Mouse (Mus musculus): Measurements from ENCODE around the gene Igf1r. TPM values are rescaled to one million over a fixed set of nuclear protein-coding genes. Genes with fewer than 3 reads are reported as not detected.

Gene Igf1r
- polyA plus RNA-seq, 1 experiment from 2014 or later = 25.2 TPM

GRCm38 (mm10) chr7:68093817-68094216, 141.2 kb downstream of the Igf1r start:
- WGBS = 81% methylated on average over 9 of the region's 9 CpGs
- H3K4me2 ChIP-seq = no peak overlapping the region
- ATAC-seq = no peak
- no peaks in the 10 kb centered on the region for H3K27me3 ChIP-seq
- H3K4me1 ChIP-seq = peaks cover 23% of the 10 kb centered on the region; the same call in 1 of the 2 replicates
- no peak overlapping the region for H3K4me3 ChIP-seq
- H3K9me3 ChIP-seq (replicated peaks) = no peaks in the 10 kb centered on the region
- H3K36me3 ChIP-seq (ENCODE audit: poor library complexity, severe bottlenecking) = no peaks in the 10 kb centered on the region
- H3K9ac ChIP-seq = no peak overlapping the region
- no peak overlapping the region for H3K27ac ChIP-seq

DNA sequence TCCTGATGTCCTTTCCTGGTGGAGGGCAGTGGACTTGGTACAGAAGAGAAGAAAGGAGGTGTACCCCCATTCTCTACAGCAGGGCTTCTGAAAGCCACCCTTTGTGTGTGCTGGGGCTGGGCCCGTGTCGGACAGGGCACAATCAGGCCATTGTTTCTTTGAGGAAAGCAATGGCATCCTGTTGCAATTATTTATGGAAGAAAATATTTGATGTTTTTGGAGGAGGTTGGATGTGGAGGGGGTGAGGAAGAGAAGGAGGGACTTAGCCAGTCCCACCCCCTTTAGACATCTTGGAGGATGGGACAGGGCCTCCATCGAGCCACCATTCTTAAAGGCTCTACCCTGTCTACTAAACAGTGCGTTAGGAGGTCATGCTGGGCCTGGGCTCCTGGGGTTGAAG, 142.9 kb downstream of the Igf1r start:
- Histone ChIP-seq H3K9ac (no peak overlapping the region), H3K27ac (no peak overlapping the region), H3K36me3 (ENCODE audit: poor library complexity, severe bottlenecking) (no peaks in the 10 kb centered on the region), H3K27me3 (no peaks in the 10 kb centered on the region), H3K4me2 (no peak overlapping the region), H3K9me3 (replicated peaks) (no peaks in the 10 kb centered on the region), H3K4me1 (peaks cover 17% of the 10 kb centered on the region; the same call in 1 of the 2 replicates), H3K4me3 (no peak overlapping the region)
- 39% methylated on average over 4 of the region's 4 CpGs for WGBS
- ATAC-seq = no peak

DNA sequence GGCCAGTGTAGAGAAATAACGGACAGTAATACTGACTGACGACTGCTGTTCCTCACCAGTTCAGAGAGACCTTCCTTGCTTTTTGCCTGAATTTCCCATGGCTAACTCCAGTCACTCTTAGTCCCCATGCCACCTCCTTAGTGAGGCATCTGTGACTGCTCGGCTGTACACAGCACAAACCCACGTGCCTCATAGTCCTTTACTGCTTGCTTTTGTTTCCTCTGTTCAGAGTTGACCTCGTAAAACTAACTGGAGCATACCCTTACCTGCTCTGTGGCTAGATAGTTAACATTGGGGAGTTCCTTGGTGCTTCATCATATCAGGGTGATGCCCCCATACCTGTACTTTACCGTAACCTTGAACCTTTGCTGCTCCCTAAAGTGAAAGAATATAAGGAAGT, 143.8 kb downstream of the Igf1r start:
- H3K4me2 ChIP-seq = no peak overlapping the region
- no peak overlapping the region for H3K9ac ChIP-seq
- H3K4me3 ChIP-seq = no peak overlapping the region
- H3K27me3 ChIP-seq = no peaks in the 10 kb centered on the region
- peaks cover 17% of the 10 kb centered on the region for H3K4me1 ChIP-seq
- no peaks in the 10 kb centered on the region for H3K36me3 ChIP-seq (ENCODE audit: poor library complexity, severe bottlenecking)
- H3K9me3 ChIP-seq (replicated peaks) = no peaks in the 10 kb centered on the region
- ATAC-seq = no peak
- H3K27ac ChIP-seq = no peak overlapping the region
- 86% methylated on average over 6 of the region's 6 CpGs for WGBS

GRCm38 (mm10) chr7:68097081-68097836, 144.6 kb downstream of the Igf1r start:
- no peak overlapping the region for H3K4me3 ChIP-seq
- no peaks in the 10 kb centered on the region for H3K27me3 ChIP-seq
- H3K36me3 ChIP-seq (ENCODE audit: poor library complexity, severe bottlenecking) = no peaks in the 10 kb centered on the region
- no peaks in the 10 kb centered on the region for H3K9me3 ChIP-seq (replicated peaks)
- 93% methylated on average over 7 of the region's 7 CpGs for WGBS
- no peak overlapping the region for H3K27ac ChIP-seq
- no peak overlapping the region for H3K9ac ChIP-seq
- H3K4me2 ChIP-seq = no peak overlapping the region
- H3K4me1 ChIP-seq = peaks cover 25% of the 10 kb centered on the region
- ATAC-seq = no peak

- no peak overlapping the region for H3K9ac ChIP-seq
- no peaks in the 10 kb centered on the region for H3K9me3 ChIP-seq (replicated peaks)
- H3K36me3 ChIP-seq (ENCODE audit: poor library complexity, severe bottlenecking) = no peaks in the 10 kb centered on the region
- H3K4me2 ChIP-seq = no peak overlapping the region
- ATAC-seq = no peak
- no peak overlapping the region for H3K4me3 ChIP-seq
- peaks cover 34% of the 10 kb centered on the region for H3K4me1 ChIP-seq
- no peaks in the 10 kb centered on the region for H3K27me3 ChIP-seq
- 90% methylated on average over 6 of the region's 6 CpGs for WGBS
- H3K27ac ChIP-seq = no peak overlapping the region
Measured at GRCm38 (mm10) chr7:68098098-68098497, 145.5 kb downstream of the Igf1r start.

DNA sequence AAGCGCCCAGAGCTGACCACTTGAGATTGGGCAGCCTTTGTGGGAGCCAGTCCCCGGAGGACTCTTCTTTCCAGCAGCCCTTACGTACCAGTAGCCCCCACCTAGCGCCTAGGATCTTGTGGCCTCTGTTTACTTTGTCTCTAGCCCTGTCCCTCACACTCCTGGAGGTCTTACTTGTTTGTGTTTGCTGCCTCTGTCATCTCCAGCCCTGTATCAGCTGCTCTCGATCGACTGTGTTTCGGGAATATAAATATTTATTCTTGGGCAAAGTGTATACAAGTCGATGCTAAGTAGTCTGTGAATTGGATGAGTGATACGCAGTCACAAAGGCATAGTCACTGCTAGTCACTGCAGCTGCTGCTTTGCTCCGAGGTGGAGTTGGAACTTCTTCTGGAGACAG, 147.8 kb downstream of the Igf1r start:
- Histone ChIP-seq H3K27ac (no peak overlapping the region), H3K9me3 (replicated peaks) (no peaks in the 10 kb centered on the region), H3K4me3 (no peak overlapping the region), H3K27me3 (no peaks in the 10 kb centered on the region), H3K4me1 (peaks cover 36% of the 10 kb centered on the region), H3K36me3 (ENCODE audit: poor library complexity, severe bottlenecking) (no peaks in the 10 kb centered on the region), H3K4me2 (no peak overlapping the region), H3K9ac (no peak overlapping the region)
- 91% methylated on average over 10 of the region's 10 CpGs for WGBS
- no peak for ATAC-seq

- ATAC-seq = peak; percentile 88
Measured at GRCm38 (mm10) chr7:68102456-68103177, 150.0 kb downstream of the Igf1r start.

DNA sequence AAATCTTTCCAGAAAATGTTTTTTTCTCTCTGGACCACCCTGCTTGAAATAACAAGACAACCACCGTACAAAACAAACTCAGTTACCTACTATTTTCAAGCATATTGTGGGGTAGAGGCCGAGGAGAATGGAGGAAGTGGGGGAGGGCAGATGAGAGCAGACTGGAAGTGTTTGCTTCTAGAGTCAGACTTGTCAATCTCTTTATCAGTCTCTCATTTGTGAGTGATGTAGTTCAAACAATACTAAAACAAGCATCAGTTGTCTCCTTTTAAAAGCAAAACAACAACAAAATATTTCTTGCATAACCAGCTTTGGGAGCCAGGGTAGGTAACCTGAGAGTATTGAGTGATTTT, 150.5 kb downstream of the Igf1r start:
- WGBS = 47% methylated on average over 2 of the region's 2 CpGs
- H3K27ac ChIP-seq = peak overlapping the region; percentile 19; the same call in 1 of the 2 replicates

More at GRCm38 (mm10) chr7:68102456-68103177, 150.0 kb downstream of the Igf1r start:
- Histone ChIP-seq H3K4me1 (peaks cover 31% of the 10 kb centered on the region), H3K4me2 (no peak overlapping the region), H3K9me3 (replicated peaks) (no peaks in the 10 kb centered on the region), H3K9ac (no peak overlapping the region), H3K27me3 (no peaks in the 10 kb centered on the region), H3K27ac (peak overlapping the region; percentile 19; the same call in 1 of the 2 replicates), H3K36me3 (ENCODE audit: poor library complexity, severe bottlenecking) (no peaks in the 10 kb centered on the region), H3K4me3 (no peak overlapping the region)
- WGBS = 45% methylated on average over 15 of the region's 15 CpGs

GRCm38 (mm10) chr7:68111532-68111931, 158.9 kb downstream of the Igf1r start:
- H3K27me3 ChIP-seq = no peaks in the 10 kb centered on the region
- H3K4me3 ChIP-seq = no peak overlapping the region
- no peak overlapping the region for H3K27ac ChIP-seq
- ATAC-seq = no peak
- no peak overlapping the region for H3K9ac ChIP-seq
- no peaks in the 10 kb centered on the region for H3K36me3 ChIP-seq (ENCODE audit: poor library complexity, severe bottlenecking)
- 98% methylated on average over 4 of the region's 4 CpGs for WGBS
- no peaks in the 10 kb centered on the region for H3K4me1 ChIP-seq
- no peak overlapping the region for H3K4me2 ChIP-seq
- no peaks in the 10 kb centered on the region for H3K9me3 ChIP-seq (replicated peaks)

More for the DNA sequence above, 150.5 kb downstream of the Igf1r start:
- no peak overlapping the region for H3K4me2 ChIP-seq
- no peaks in the 10 kb centered on the region for H3K9me3 ChIP-seq (replicated peaks)
- no peak for ATAC-seq
- peaks cover 31% of the 10 kb centered on the region for H3K4me1 ChIP-seq
- H3K9ac ChIP-seq = no peak overlapping the region
- no peak overlapping the region for H3K4me3 ChIP-seq
- H3K27me3 ChIP-seq = no peaks in the 10 kb centered on the region
- H3K36me3 ChIP-seq (ENCODE audit: poor library complexity, severe bottlenecking) = no peaks in the 10 kb centered on the region

- WGBS = 89% methylated on average over 8 of the region's 8 CpGs
- no peak overlapping the region for H3K9ac ChIP-seq
- H3K4me3 ChIP-seq = no peak overlapping the region
- no peaks in the 10 kb centered on the region for H3K27me3 ChIP-seq
- H3K4me2 ChIP-seq = no peak overlapping the region
- no peak overlapping the region for H3K27ac ChIP-seq
- no peaks in the 10 kb centered on the region for H3K36me3 ChIP-seq (ENCODE audit: poor library complexity, severe bottlenecking)
- H3K9me3 ChIP-seq (replicated peaks) = no peaks in the 10 kb centered on the region
- H3K4me1 ChIP-seq = peaks cover 6% of the 10 kb centered on the region
- ATAC-seq = no peak
Measured at GRCm38 (mm10) chr7:68112582-68112981, 160.0 kb downstream of the Igf1r start.

GRCm38 (mm10) chr7:68114364-68114763, 161.7 kb downstream of the Igf1r start:
- Histone ChIP-seq H3K4me3 (no peak overlapping the region), H3K9me3 (replicated peaks) (no peaks in the 10 kb centered on the region), H3K27me3 (no peaks in the 10 kb centered on the region), H3K4me1 (peaks cover 18% of the 10 kb centered on the region), H3K9ac (no peak overlapping the region), H3K27ac (no peak overlapping the region), H3K36me3 (ENCODE audit: poor library complexity, severe bottlenecking) (no peaks in the 10 kb centered on the region), H3K4me2 (no peak overlapping the region)
- 88% methylated on average over 5 of the region's 5 CpGs for WGBS
- ATAC-seq = no peak

DNA sequence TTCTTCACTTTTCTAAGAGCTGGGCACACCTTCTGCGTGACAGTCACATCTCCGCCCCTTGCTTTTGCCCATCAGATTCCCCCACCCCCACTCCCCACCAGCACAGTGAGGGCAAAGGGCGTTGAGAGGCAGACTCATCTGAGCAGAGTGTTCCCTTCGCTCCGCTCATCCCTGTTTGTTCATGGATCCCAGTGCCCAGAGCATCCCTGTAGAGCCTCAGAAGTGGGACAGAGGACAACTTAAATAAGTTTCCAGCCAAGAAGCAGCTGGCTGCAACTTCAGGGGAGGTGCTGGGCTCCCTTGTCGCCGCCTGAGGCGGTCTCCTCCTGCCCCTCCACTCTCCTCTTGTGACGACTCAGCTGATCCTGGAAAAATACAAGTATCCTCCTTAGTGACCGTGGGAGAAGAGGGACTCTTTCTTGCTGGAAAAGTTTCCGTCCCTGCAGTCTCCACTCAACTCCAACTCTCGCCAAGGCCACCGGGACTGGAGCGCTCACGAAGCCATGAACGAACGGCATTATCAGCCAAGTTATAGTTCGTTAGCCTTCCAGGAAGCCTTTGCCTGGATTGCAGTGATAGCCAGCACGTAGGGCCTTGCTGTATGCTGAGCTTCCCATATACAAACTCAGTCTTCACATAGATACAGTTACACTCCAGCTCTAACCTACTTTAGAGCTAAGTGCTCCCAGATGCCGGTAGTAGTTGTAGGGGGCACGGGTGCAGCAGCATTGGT, 162.5 kb downstream of the Igf1r start:
- H3K27me3 ChIP-seq = no peaks in the 10 kb centered on the region
- WGBS = 78% methylated on average over 21 of the region's 21 CpGs
- peaks cover 21% of the 10 kb centered on the region for H3K4me1 ChIP-seq
- H3K36me3 ChIP-seq (ENCODE audit: poor library complexity, severe bottlenecking) = no peaks in the 10 kb centered on the region
- H3K4me2 ChIP-seq = no peak overlapping the region
- no peaks in the 10 kb centered on the region for H3K9me3 ChIP-seq (replicated peaks)
- no peak overlapping the region for H3K27ac ChIP-seq
- H3K4me3 ChIP-seq = no peak overlapping the region
- ATAC-seq = no peak
- no peak overlapping the region for H3K9ac ChIP-seq
